Mouse (Mus musculus): ENCODE data around the gene A030003K21Rik.
"Not testable (repeated sequence)": the region's sequence is repeated elsewhere in the genome, so short reads cannot be mapped to it uniquely, and the experiment has no call there.

DNA sequence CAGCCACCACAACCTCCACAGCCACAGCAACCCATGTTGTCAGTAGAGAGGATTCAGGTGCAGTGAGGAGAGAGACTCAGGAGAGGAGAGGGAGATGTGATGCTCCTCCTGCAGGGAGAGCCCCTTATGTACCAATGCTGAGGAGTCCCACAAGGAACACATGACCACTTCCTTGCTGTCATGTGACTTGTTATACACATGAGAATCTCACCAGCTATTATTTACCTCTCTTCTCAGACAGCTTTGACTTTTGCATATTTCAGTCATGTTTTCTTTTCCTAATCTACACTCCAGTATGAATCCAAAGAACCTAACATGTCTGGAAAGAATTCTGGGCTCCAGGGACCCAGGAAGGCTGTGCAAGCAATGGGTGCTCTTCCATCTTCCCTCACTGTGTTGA, 12.7 kb upstream of the A030003K21Rik start, which contains the start of gene Gm7544:
- TF ChIP-seq CTCF (IDR thresholded peaks at IDR 0.05; ENCODE audit: borderline replicate concordance, extremely low read depth, insufficient read depth, insufficient read length); POLR2A (IDR thresholded peaks at IDR 0.05; ENCODE audit: borderline replicate concordance, extremely low read depth, insufficient read depth, insufficient read length, poor library complexity, severe bottlenecking): not testable (repeated sequence)

All from brain, embryonic 14.5 days (tissue).